Mouse (Mus musculus): ENCODE results near the gene Psmd1. TPM values are rescaled to one million over a fixed set of nuclear protein-coding genes. Genes with fewer than 3 reads are reported as not detected.
A peak's percentile ranks its signal among the peaks of the same experiment; 100 is the strongest.
"Not testable (repeated sequence)": the region's sequence is repeated elsewhere in the genome, so short reads cannot be mapped to it uniquely, and the experiment has no call there.

Psmd1 gene
- polyA plus RNA-seq (2014; fragmentation: Nextera tagmentation; extraction: Ambion mirVana), result 186 and 198 TPM in 2 replicates

DNA sequence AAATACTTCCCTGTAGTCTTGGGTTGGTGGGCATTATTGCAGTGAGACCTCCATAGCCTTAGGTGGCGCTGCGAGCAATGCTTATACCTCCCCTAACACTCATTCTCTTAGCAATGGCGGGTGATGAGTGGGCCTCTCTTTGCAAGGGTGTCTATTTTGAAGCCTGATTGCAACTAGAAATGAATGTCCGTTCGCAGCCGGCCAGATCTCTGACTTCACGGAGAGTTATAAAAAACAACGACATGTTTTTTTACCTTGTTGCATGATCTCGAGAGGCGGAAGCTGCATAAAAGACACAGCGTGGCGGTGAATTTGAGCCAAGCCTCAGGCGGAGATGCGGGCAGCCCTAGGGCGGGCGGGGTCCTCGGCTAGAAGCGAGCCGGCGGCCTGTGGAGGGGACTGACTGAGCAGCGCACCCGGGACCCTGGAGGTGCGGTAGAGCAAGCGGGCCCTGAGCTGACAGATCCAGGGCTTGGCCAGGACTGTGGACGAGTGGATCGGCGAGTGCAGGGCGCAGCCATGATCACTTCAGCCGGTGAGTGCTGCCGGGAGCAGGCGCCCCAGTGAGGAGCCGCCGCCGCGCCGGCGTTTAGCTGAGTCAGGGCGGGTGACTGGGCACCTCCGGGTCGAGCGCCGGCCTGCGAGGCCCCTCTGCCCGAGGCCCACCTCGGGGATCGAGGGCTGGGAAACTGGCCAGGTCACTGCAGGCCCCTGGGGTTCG, at the start of gene Psmd1:
Psmd1 (plus strand) TSS at position 117 of the 721 bp plus-strand sequence.
- peaks cover 10% of the 10 kb centered on the region for H3K4me1 ChIP-seq (ENCODE audit: control insufficient read depth, insufficient read depth, low read length)
- H3K36me3 ChIP-seq (ENCODE audit: control insufficient read depth, insufficient read depth, low read length), result no peaks in the 10 kb centered on the region
- H3K4me3 ChIP-seq (ENCODE audit: low read depth, low read length), result peak within 1 kb of the TSS; percentile 99
- peak within 1 kb of the TSS; percentile 96 for H3K9ac ChIP-seq (ENCODE audit: low read length)
- peak; percentile 96 for ATAC-seq
- H3K27me3 ChIP-seq (replicated peaks; ENCODE audit: control insufficient read depth, insufficient read depth, low read length), result no peaks in the 10 kb centered on the region
- WGBS, result under 1% methylated on average over 41 of the region's 47 CpGs
- DNase-seq (ENCODE audit: low spot score), result peak; percentile 97
- no peaks in the 10 kb centered on the region for H3K9me3 ChIP-seq (replicated peaks; ENCODE audit: control insufficient read depth, low read length)
- peak within 1 kb of the TSS; percentile 78 for H3K27ac ChIP-seq (ENCODE audit: low read depth, low read length)
- H3K4me2 ChIP-seq (ENCODE audit: low read length), result peak within 1 kb of the TSS; percentile 91

DNA sequence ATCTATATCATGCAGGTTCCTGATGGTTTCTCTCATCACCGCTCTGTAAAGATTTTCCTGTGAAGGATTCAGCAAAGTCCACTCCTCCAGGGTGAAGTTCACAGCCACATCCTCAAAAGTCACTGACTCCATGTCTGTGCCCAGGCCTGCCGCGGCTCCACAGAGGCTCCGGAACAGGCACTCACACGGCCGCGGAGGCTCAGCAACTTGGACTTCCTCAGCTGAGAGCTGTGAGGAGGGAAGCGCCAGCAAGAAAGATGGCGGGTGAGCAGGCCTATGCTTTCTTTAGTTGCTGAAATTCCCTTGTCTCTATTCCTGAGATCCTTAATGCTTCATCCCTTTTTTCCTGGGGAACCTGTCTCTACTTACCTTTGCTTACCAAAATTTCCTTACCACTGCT, 48.4 kb upstream of the Psmd1 start:
- ATAC-seq; H3K36me3 ChIP-seq (ENCODE audit: control insufficient read depth, insufficient read depth, low read length); H3K4me2 ChIP-seq (ENCODE audit: low read length); H3K9ac ChIP-seq (ENCODE audit: low read length); H3K27ac ChIP-seq (ENCODE audit: low read depth, low read length); H3K4me1 ChIP-seq (ENCODE audit: control insufficient read depth, insufficient read depth, low read length); H3K4me3 ChIP-seq (ENCODE audit: low read depth, low read length); H3K9me3 ChIP-seq (replicated peaks; ENCODE audit: control insufficient read depth, low read length); DNase-seq (ENCODE audit: low spot score): not testable (repeated sequence)
- peaks cover 25% of the 10 kb centered on the region for H3K27me3 ChIP-seq (replicated peaks; ENCODE audit: control insufficient read depth, insufficient read depth, low read length)
- WGBS, result 97% methylated on average over 9 of the region's 9 CpGs

DNA sequence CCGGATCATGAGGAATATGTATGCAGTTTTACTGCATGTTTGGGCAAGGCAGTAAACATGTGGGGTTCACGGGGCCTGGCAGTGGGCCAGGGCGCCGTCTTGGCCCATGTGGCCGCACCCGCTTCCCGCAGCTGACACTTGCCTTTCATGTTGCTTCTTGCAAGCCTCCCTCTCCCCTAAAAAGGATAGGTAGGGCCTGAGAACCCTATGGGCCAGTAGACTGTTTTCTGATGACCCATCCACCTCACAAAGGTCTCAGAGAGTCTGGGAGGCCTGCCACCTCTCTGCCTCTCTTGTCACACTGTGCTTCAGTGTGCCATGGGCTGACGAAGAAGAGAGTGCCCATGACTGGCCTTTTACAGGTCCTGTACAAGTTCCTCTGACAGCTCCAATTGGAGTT, 47.7 kb upstream of the Psmd1 start, which contains the start of gene Spata3:
Spata3 (plus strand) TSS at position 301 of the 400 bp plus-strand sequence.
- DNase-seq (ENCODE audit: low spot score) (no peak), ATAC-seq (no peak)
- Histone ChIP-seq H3K27me3 (replicated peaks; ENCODE audit: control insufficient read depth, insufficient read depth, low read length) (peaks cover 25% of the 10 kb centered on the region), H3K27ac (ENCODE audit: low read depth, low read length) (no peak within 1 kb of the TSS), H3K4me1 (ENCODE audit: control insufficient read depth, insufficient read depth, low read length) (no peaks in the 10 kb centered on the region; the same call in 1 of the 2 replicates), H3K9me3 (replicated peaks; ENCODE audit: control insufficient read depth, low read length) (no peaks in the 10 kb centered on the region), H3K4me2 (ENCODE audit: low read length) (no peak within 1 kb of the TSS), H3K4me3 (ENCODE audit: low read depth, low read length) (no peak within 1 kb of the TSS), H3K9ac (ENCODE audit: low read length) (no peak within 1 kb of the TSS), H3K36me3 (ENCODE audit: control insufficient read depth, insufficient read depth, low read length) (no peaks in the 10 kb centered on the region)
- WGBS, result 95% methylated on average over 8 of the region's 8 CpGs

DNA sequence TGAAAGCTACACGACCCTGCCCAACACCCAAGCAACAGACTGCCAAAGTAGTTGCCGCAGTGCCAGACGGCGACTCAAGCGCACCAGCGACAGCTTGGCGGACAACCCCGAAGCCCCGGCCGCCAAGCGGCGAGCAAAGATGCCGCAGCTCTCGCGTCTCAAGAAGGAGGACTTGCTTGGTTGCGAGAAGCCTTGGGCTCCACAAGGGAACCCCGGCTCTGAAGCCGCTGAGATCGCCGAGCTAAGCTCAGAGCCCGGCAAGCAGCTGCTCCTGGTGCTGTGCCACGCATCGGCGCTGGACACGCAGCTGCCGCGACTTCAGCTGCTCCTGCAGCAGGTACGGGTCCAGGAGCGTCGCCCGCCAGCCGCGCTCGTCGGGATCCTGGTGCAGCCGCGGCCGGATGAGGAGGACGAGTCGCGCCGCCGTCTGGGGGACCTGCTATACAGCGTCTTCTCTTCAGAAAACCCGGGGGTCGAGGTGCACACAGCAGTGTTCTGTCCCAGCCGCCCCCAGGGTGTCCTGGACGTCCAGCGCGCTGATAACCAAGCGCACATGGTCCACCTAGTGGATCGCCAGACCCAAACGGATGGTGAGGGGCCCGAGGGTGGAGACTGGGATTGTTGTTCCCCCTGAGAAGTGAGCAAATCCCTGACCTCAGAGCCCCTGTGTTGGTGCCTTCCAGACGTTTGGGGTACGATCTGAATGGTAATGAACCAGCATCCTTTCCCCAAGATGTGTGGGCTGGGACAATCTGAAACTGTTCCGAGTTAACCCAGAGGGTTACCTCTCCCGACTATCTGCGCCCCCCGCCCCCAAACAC, 45.7 kb upstream of the Psmd1 start:
- DNase-seq (ENCODE audit: low spot score), result peak; percentile 85
- peak overlapping the region; percentile 70 for H3K9ac ChIP-seq (ENCODE audit: low read length)
- peaks cover 25% of the 10 kb centered on the region for H3K27me3 ChIP-seq (replicated peaks; ENCODE audit: control insufficient read depth, insufficient read depth, low read length)
- no peaks in the 10 kb centered on the region; the same call in 1 of the 2 replicates for H3K4me1 ChIP-seq (ENCODE audit: control insufficient read depth, insufficient read depth, low read length)
- ATAC-seq, result peak; percentile 88
- peak overlapping the region; percentile 97 for H3K4me2 ChIP-seq (ENCODE audit: low read length)
- 4% methylated on average over 60 of the region's 60 CpGs for WGBS
- H3K9me3 ChIP-seq (replicated peaks; ENCODE audit: control insufficient read depth, low read length), result no peaks in the 10 kb centered on the region
- H3K36me3 ChIP-seq (ENCODE audit: control insufficient read depth, insufficient read depth, low read length), result no peaks in the 10 kb centered on the region
- peak overlapping the region; percentile 44 for H3K4me3 ChIP-seq (ENCODE audit: low read depth, low read length)
- no peak overlapping the region for H3K27ac ChIP-seq (ENCODE audit: low read depth, low read length)

DNA sequence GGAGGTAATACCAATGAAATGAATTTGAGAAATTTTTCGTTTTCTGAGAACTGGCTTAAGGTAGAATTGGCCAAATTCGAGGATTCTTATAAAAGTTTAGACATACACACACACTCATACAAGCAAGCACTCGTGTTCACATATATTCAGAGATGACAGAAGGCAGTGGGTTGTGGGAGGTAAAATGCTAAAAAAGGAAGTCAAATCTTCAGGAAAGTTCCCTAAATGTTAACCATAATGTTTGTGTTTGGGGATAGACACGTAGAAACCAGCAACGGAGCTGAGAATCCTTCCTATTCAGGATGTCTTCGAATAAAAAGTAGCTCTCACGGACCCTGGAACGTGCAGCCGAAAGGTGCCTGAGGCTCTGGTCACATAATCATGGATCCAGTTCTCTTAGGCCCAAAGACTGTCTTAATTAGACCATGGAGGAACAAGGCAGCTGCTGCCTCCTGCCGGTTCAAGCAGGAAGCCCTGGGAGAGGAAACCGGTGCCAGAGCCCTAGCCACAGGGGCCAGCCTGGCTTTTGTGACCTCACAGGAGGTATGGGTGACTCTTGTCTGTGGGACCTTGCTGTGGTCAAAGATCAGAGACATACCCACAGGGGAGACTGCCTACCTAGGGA, 42.7 kb upstream of the Psmd1 start:
- ATAC-seq, result no peak
- DNase-seq (ENCODE audit: low spot score), result no peak
- Histone ChIP-seq H3K4me2 (ENCODE audit: low read length) (no peak overlapping the region), H3K9ac (ENCODE audit: low read length) (no peak overlapping the region), H3K27ac (ENCODE audit: low read depth, low read length) (no peak overlapping the region), H3K36me3 (ENCODE audit: control insufficient read depth, insufficient read depth, low read length) (no peaks in the 10 kb centered on the region), H3K9me3 (replicated peaks; ENCODE audit: control insufficient read depth, low read length) (no peaks in the 10 kb centered on the region), H3K4me3 (ENCODE audit: low read depth, low read length) (no peak overlapping the region), H3K4me1 (ENCODE audit: control insufficient read depth, insufficient read depth, low read length) (no peaks in the 10 kb centered on the region; the same call in 1 of the 2 replicates), H3K27me3 (replicated peaks; ENCODE audit: control insufficient read depth, insufficient read depth, low read length) (peaks cover 25% of the 10 kb centered on the region)
- 67% methylated on average over 11 of the region's 11 CpGs for WGBS

DNA sequence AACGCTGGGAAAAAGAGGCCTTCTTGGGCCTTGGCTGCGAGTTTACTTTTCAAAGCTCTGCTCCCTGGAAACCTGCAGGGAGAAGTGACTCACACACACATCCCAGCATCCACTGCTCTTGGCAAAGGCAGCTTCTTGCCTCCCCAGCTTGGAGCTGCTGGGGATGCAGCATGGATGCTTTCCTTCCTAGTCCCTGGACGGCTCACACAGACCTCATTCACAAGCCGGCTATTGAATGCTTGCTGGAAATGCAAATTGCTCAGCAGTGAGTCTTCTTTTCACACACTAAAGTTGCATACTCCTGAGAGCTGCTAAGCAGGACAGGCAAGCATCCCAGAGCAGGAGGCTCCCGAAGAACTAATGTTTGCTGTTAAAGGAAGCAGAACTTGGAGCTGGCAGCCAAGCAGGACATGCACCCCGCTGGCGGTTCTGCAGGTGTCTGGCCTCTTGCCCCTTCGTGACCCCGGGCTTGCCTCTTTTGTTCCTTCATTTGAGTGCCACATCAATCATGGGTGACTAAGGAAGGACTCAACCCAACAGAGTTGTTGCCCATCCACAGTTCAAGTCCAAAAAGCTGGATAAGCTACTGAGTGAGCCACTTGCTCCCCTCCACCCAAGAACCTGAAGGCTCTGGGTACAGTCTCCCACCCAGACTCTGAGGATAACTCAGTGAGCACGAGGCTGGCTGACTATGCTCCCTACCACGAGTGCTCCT, 31.8 kb upstream of the Psmd1 start:
- Histone ChIP-seq H3K9ac (ENCODE audit: low read length) (no peak overlapping the region), H3K27ac (ENCODE audit: low read depth, low read length) (peak overlapping the region; percentile 76; the same call in 1 of the 2 replicates), H3K27me3 (replicated peaks; ENCODE audit: control insufficient read depth, insufficient read depth, low read length) (no peaks in the 10 kb centered on the region), H3K36me3 (ENCODE audit: control insufficient read depth, insufficient read depth, low read length) (no peaks in the 10 kb centered on the region), H3K4me1 (ENCODE audit: control insufficient read depth, insufficient read depth, low read length) (0 out of 2 replicates have a peak, but pooled peaks cover 4% of the 10 kb centered on the region), H3K9me3 (replicated peaks; ENCODE audit: control insufficient read depth, low read length) (no peaks in the 10 kb centered on the region), H3K4me3 (ENCODE audit: low read depth, low read length) (no peak overlapping the region), H3K4me2 (ENCODE audit: low read length) (no peak overlapping the region)
- 9% methylated on average over 11 of the region's 11 CpGs for WGBS
- DNase-seq (ENCODE audit: low spot score), result peak; percentile 76
- peak; percentile 72 for ATAC-seq

DNA sequence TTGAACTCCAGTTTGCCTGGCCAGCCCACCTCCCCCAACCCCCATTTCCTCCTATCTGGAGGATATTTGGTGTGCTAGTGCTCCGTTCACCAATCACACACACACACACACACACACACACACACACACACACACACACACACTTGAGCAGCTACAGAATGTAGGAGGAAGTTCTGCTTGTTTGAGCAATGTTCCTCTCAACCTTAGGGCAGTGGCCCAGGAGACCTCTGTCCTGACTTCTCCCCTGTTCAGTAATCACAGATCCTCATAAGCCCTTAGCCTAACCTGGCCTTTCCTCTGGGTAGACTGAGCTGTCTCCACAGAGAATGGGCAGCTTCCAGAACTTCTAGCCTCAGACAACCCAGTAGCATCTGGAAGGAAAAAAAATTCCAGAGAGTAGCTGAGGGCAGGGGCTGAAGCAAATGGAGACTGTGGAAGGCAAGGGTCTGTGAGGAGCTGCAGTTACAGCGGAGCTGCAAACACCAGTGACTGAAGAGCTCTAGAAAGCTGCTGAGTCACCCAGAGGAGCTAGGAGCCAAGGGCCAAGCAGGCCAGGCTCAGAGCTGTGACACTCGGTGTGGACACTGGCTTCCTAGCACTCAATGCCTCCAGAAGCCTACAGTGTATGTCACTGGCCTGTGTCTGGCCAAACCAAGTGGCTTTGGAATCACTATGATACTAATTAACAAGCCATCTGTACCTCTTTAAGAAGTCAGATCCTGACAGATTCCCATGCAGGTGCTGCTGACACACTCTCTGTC, 25.8 kb upstream of the Psmd1 start:
- no peak overlapping the region for H3K27ac ChIP-seq (ENCODE audit: low read depth, low read length)
- 76% methylated on average over 3 of the region's 3 CpGs for WGBS
- ATAC-seq (no peak), DNase-seq (ENCODE audit: low spot score) (no peak)
- no peaks in the 10 kb centered on the region for H3K4me1 ChIP-seq (ENCODE audit: control insufficient read depth, insufficient read depth, low read length)
- no peak overlapping the region for H3K4me3 ChIP-seq (ENCODE audit: low read depth, low read length)
- peaks cover 6% of the 10 kb centered on the region; the same call in 1 of the 2 replicates for H3K9me3 ChIP-seq (replicated peaks; ENCODE audit: control insufficient read depth, low read length)
- H3K4me2 ChIP-seq (ENCODE audit: low read length), result no peak overlapping the region
- no peaks in the 10 kb centered on the region for H3K36me3 ChIP-seq (ENCODE audit: control insufficient read depth, insufficient read depth, low read length)
- no peaks in the 10 kb centered on the region for H3K27me3 ChIP-seq (replicated peaks; ENCODE audit: control insufficient read depth, insufficient read depth, low read length)
- H3K9ac ChIP-seq (ENCODE audit: low read length), result no peak overlapping the region

DNA sequence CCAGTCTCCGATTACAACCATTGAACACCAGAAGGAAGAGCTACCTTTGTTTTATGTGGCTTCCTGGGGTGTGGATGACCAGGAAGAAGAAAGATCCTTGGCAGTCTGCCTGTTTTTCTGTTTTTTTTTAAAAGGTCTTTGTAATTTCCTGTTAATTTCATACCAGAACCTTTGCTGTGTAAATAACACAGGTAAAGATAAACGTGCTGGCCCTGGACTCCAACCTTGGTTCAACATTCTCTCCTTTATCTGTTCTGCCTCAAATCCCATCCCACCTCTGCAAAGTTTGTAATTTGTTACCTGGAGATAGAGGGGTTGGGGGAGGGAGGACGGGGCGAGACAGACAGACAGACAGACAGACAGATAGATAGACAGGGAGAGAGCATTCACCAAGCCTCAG, 24.1 kb upstream of the Psmd1 start:
- WGBS, result 51% methylated on average over 4 of the region's 4 CpGs
- Histone ChIP-seq H3K27me3 (replicated peaks; ENCODE audit: control insufficient read depth, insufficient read depth, low read length) (peaks cover 10% of the 10 kb centered on the region), H3K27ac (ENCODE audit: low read depth, low read length) (no peak overlapping the region), H3K9ac (ENCODE audit: low read length) (no peak overlapping the region), H3K4me1 (ENCODE audit: control insufficient read depth, insufficient read depth, low read length) (no peaks in the 10 kb centered on the region), H3K4me2 (ENCODE audit: low read length) (no peak overlapping the region), H3K9me3 (replicated peaks; ENCODE audit: control insufficient read depth, low read length) (peaks cover 6% of the 10 kb centered on the region; the same call in 1 of the 2 replicates), H3K4me3 (ENCODE audit: low read depth, low read length) (no peak overlapping the region), H3K36me3 (ENCODE audit: control insufficient read depth, insufficient read depth, low read length) (no peaks in the 10 kb centered on the region)
- no peak for DNase-seq (ENCODE audit: low spot score)
- ATAC-seq, result no peak

Measured in forebrain, embryonic 14.5 days (tissue).